Mouse (Mus musculus) heart, postnatal 14 days (tissue): ENCODE measurements around the gene Dgkg. TPM values are rescaled to one million over a fixed set of nuclear protein-coding genes. Genes with fewer than 3 reads are reported as not detected.
A peak's percentile ranks its signal among the peaks of the same experiment; 100 is the strongest.

Source experiments
- DNase-seq, 2 experiments: peaks; one replicate each; pipeline ENCODE4 v3.0.0; 2021 to 2022
- intact Hi-C: fragments of 180-260 bp; cut with DNase I; formaldehyde crosslinking; loops from one replicate; pipeline ENCODE4 v1.15.1; 2025
- total RNA-seq, 2 experiments: library from RNA; stranded (reverse); gene quantifications; 2 replicates each; pipeline ENCODE4 v1.2.3; 2021

The Dgkg gene
- total RNA-seq, 2 experiments from 2014 or later = 0.57 to 0.83 TPM

GRCm38 (mm10) chr16:22551231-22552000 lies 105.6 kb downstream of the Dgkg start:
- DNase-seq = no peak
- intact Hi-C loops = loop anchor here (2.0 to 5.0 kb wide), 2 partner anchors 64 to 249 kb away; no protein-coding TSS in a partner anchor

- intact Hi-C loops = loop anchor here (2.0 kb wide), 2 partner anchors 109 to 239 kb away; no protein-coding TSS in a partner anchor
- no peak for DNase-seq
Observed at GRCm38 (mm10) chr16:22549346-22549745, 107.7 kb downstream of the Dgkg start.

- intact Hi-C loops = loop anchor here (2.0 kb wide), 2 partner anchors 108 to 238 kb away; no protein-coding TSS in a partner anchor
- DNase-seq = peak; percentile 86 to 91
Observed at GRCm38 (mm10) chr16:22548167-22549080, 108.6 kb downstream of the Dgkg start.

GRCm38 (mm10) chr16:22547741-22548140 lies 109.3 kb downstream of the Dgkg start:
- DNase-seq = no peak
- intact Hi-C loops = loop anchor here (2.0 kb wide), 2 partner anchors 107 to 237 kb away; no protein-coding TSS in a partner anchor

GRCm38 (mm10) chr16:22545799-22546198 lies 111.2 kb downstream of the Dgkg start:
- intact Hi-C loops = no loop called here

GRCm38 (mm10) chr16:22545016-22545561 lies 111.9 kb downstream of the Dgkg start:
- DNase-seq = peak; percentile 16 to 44
- intact Hi-C loops = no loop called here

More at GRCm38 (mm10) chr16:22545799-22546198, 111.2 kb downstream of the Dgkg start:
- no peak for DNase-seq

GRCm38 (mm10) chr16:22542691-22543141 lies 114.3 kb downstream of the Dgkg start:
- intact Hi-C loops = no loop called here
- DNase-seq = peak; percentile 9 to 36

- intact Hi-C loops = no loop called here
- no peak for DNase-seq
Observed at GRCm38 (mm10) chr16:22539275-22539674, 117.7 kb downstream of the Dgkg start.

- no peak for DNase-seq
- intact Hi-C loops = no loop called here
Observed at GRCm38 (mm10) chr16:22536581-22537160, 120.3 kb downstream of the Dgkg start.

- intact Hi-C loops = no loop called here
- DNase-seq = no peak
Observed at GRCm38 (mm10) chr16:22533087-22533486, 123.9 kb downstream of the Dgkg start.

GRCm38 (mm10) chr16:22531834-22532233 lies 125.2 kb downstream of the Dgkg start:
- DNase-seq = peak; percentile 53 to 82
- intact Hi-C loops = no loop called here

- DNase-seq = no peak
- intact Hi-C loops = no loop called here
Observed at GRCm38 (mm10) chr16:22531041-22531440, 126.0 kb downstream of the Dgkg start.

GRCm38 (mm10) chr16:22527499-22527939 lies 129.5 kb downstream of the Dgkg start:
- intact Hi-C loops = no loop called here
- DNase-seq = peak; percentile 22 to 62

- intact Hi-C loops = no loop called here
- DNase-seq = no peak
Observed at GRCm38 (mm10) chr16:22526386-22526785, 130.6 kb downstream of the Dgkg start.

GRCm38 (mm10) chr16:22517431-22518384 lies 139.3 kb downstream of the Dgkg start:
- DNase-seq = peak; percentile 78 to 82
- intact Hi-C loops = no loop called here

GRCm38 (mm10) chr16:22515476-22515875 lies 141.5 kb downstream of the Dgkg start:
- intact Hi-C loops = no loop called here
- DNase-seq = no peak

GRCm38 (mm10) chr16:22510861-22511637 lies 146.0 kb downstream of the Dgkg start:
- no peak for DNase-seq

GRCm38 (mm10) chr16:22508936-22509563 lies 148.0 kb downstream of the Dgkg start:
- DNase-seq = no peak
- intact Hi-C loops = no loop called here

More at GRCm38 (mm10) chr16:22510861-22511637, 146.0 kb downstream of the Dgkg start:
- intact Hi-C loops = no loop called here
